Mouse (Mus musculus) testis, adult 2 months (tissue): ENCODE measurements at regions not wholly inside any gene's neighbourhood (a gene's known extent, or its start where the extent isn't known, plus 50 kb on each side); places are given as distances from the start of the nearest gene placed in this dataset.

Experiments used
- H3K27ac ChIP-seq: fragments of 200-500 bp; 2 replicates; pipeline ENCODE4 v1.5.1; 2012; ENCODE audit warnings: low read depth, low read length; ENCODE audit not compliant: control insufficient read depth, insufficient read depth
- H3K27me3 ChIP-seq: fragments of 200-500 bp; 2 replicates; pipeline ENCODE4 v1.6.1; 2012; ENCODE audit warnings: mild to moderate bottlenecking, low read length, moderate library complexity; ENCODE audit not compliant: control insufficient read depth, insufficient read depth
- H3K36me3 ChIP-seq: fragments of 200-500 bp; 2 replicates; pipeline ENCODE4 v1.6.1; 2012; ENCODE audit warnings: mild to moderate bottlenecking, low read length; ENCODE audit not compliant: control insufficient read depth, insufficient read depth
- H3K4me1 ChIP-seq: fragments of 200-500 bp; 2 replicates; pipeline ENCODE4 v1.6.1; 2012; ENCODE audit warnings: low read length; ENCODE audit not compliant: control insufficient read depth, insufficient read depth
- H3K4me3 ChIP-seq: fragments of 200-500 bp; 2 replicates; pipeline ENCODE4 v1.5.1; 2012; ENCODE audit warnings: low read depth, mild to moderate bottlenecking, low read length, moderate library complexity, mixed read lengths; ENCODE audit not compliant: control insufficient read depth
- CTCF ChIP-seq: fragments of 200-500 bp; IDR thresholded peaks from 2 replicates; pipeline ENCODE4 v1.5.1; 2012; ENCODE audit warnings: low read depth, mild to moderate bottlenecking, inconsistent platforms, low read length, moderate library complexity; ENCODE audit not compliant: control insufficient read depth, insufficient read depth, insufficient replicate concordance
- POLR2A ChIP-seq: fragments of 200-500 bp; IDR thresholded peaks from 2 replicates; pipeline ENCODE4 v1.6.1; 2012; ENCODE audit warnings: low read depth, mild to moderate bottlenecking, inconsistent platforms, low read length, moderate library complexity; ENCODE audit not compliant: control insufficient read depth

DNA sequence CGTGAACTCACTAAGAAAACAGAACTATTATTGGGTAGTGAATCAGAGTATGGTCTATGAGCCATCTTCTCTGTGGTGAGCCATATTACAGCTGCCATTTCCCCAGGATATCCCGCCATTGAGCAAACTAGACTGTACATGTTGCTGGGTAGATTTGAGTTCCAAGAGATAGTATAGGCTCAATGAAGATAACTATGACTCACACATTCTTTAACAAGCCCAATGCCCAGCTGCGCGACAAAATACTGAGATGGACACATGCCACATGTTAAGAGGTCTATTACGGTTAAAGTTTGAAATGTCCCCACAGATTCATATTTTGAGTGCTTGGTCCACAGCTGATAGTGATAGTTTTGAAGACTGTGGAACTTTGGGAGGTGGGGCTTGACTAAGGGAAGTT is 107.5 kb upstream of the Thbs1 start:
- TF ChIP-seq CTCF: no peak
- Histone ChIP-seq H3K27ac (no peak overlapping the region), H3K4me1 (no peaks in the 10 kb centered on the region; the same call in 1 of the 2 replicates), H3K27me3 (no peaks in the 10 kb centered on the region), H3K36me3 (no peaks in the 10 kb centered on the region), H3K4me3 (no peak overlapping the region)

GRCm38 (mm10) chr2:118007539-118008427 is 103.9 kb upstream of the Thbs1 start:
- TF ChIP-seq CTCF (no peak), POLR2A (no peak)
- Histone ChIP-seq H3K27ac (no peak overlapping the region), H3K4me1 (no peaks in the 10 kb centered on the region; the same call in 1 of the 2 replicates), H3K4me3 (no peak overlapping the region), H3K27me3 (no peaks in the 10 kb centered on the region), H3K36me3 (no peaks in the 10 kb centered on the region)

- no peak for TF ChIP-seq CTCF
- no peak for TF ChIP-seq POLR2A
- no peaks in the 10 kb centered on the region; the same call in 1 of the 2 replicates for H3K4me1 ChIP-seq
- no peak overlapping the region for H3K4me3 ChIP-seq
- no peaks in the 10 kb centered on the region for H3K27me3 ChIP-seq
- H3K36me3 ChIP-seq: no peaks in the 10 kb centered on the region
- H3K27ac ChIP-seq: no peak overlapping the region
These were observed 100.0 kb upstream of the Thbs1 start for GRCm38 (mm10) chr2:118011679-118012078.

- Histone ChIP-seq H3K36me3 (no peaks in the 10 kb centered on the region), H3K4me1 (no peaks in the 10 kb centered on the region; the same call in 1 of the 2 replicates), H3K4me3 (no peak overlapping the region), H3K27me3 (no peaks in the 10 kb centered on the region), H3K27ac (no peak overlapping the region)
- TF ChIP-seq CTCF: no peak
These were observed 99.5 kb upstream of the Thbs1 start for GRCm38 (mm10) chr2:118012211-118012610.

DNA sequence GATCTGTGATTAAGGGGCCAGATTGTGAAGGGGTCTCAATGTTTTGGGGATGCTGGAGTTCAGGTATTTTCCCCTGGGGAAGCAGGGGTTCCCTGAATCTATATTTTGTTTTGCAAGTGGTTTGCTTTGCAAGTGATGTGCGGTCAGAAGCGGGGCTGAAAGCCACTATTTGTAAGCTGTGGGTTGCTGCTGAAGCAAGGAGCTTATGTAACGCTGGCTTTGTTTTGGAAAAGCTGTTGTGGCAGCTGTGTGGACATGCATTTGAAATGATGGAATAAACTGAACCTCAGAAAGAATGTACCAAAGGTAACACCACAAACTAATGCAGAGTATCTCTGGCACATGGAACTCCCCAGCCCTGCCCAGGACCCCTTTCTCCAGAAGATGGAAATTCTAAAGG is 98.5 kb upstream of the Thbs1 start:
- H3K4me3 ChIP-seq: no peak overlapping the region
- no peaks in the 10 kb centered on the region for H3K36me3 ChIP-seq
- H3K27me3 ChIP-seq: no peaks in the 10 kb centered on the region
- no peak for TF ChIP-seq CTCF
- TF ChIP-seq POLR2A: no peak
- H3K4me1 ChIP-seq: no peaks in the 10 kb centered on the region
- no peak overlapping the region for H3K27ac ChIP-seq

DNA sequence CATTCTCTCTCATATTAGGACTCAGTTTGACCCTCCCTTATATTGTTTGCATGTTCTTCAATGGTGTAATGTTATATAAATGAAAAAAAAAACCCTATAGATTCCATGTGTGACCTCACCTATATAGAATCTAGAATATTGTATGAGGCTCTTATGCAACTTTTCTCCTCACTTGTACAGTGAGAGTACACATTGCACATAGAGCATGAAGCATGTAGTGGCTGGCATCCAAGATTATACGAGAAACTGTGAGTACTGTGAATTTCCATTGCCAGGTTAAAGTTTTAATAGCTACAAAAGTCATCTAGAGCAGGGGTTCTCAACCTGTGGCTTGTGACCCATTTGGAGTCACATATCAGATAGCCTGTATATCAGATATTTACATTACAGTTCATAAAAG is 96.5 kb upstream of the Thbs1 start:
- TF ChIP-seq CTCF (no peak), POLR2A (no peak)
- H3K36me3 ChIP-seq: no peaks in the 10 kb centered on the region
- no peaks in the 10 kb centered on the region for H3K27me3 ChIP-seq
- H3K27ac ChIP-seq: no peak overlapping the region
- H3K4me1 ChIP-seq: no peaks in the 10 kb centered on the region
- H3K4me3 ChIP-seq: no peak overlapping the region

DNA sequence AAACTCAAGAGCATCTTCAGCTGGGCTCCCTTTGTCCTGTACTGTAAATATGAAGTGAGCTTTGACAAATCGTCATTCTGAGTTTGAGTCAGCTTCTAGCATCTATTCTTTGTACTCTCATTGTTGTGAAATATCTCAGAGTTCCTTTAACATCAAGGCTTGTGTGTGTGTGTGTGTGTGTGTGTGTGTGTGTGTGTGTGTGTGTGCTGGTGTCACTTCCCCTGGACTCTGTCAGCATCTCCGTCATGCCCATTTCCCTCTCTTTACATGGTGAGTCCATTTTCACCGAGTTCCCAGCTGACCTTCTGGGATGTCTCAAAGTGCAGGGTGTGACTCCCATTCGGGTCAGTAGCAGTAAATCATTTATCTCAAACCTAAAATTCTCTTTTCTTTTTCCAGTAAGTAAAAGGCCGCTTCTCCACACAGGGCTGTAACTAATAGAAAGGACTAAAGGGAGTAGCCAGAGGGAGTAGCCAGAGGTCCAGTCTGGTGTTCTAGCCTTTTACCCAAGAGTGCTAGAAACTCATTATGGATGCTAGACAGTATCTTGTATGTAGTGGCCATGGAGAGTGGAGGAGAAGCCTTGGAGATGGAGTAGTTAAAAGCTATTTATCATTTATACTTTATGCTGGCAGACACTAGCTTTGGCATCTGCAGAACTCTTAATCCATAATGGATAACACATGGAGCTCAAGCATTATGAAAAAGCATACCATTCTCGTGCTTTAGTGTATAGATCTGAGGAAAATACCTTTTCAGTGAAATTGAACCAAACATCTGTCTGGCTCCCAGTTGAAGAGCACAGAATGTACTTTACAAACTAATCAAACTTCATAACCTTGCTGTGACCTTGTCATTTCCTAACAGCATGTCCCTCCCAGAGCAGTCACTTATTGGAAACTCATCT is 85.6 kb upstream of the Thbs1 start:
- H3K27me3 ChIP-seq: no peaks in the 10 kb centered on the region
- no peaks in the 10 kb centered on the region for H3K4me1 ChIP-seq
- no peaks in the 10 kb centered on the region for H3K36me3 ChIP-seq
- TF ChIP-seq CTCF: no peak
- TF ChIP-seq POLR2A: no peak
- H3K4me3 ChIP-seq: no peak overlapping the region
- H3K27ac ChIP-seq: no peak overlapping the region
